Mouse (Mus musculus): ENCODE data around the gene Pde10a.
"Not testable (repeated sequence)": the region's sequence is repeated elsewhere in the genome, so short reads cannot be mapped to it uniquely, and the experiment has no call there.

Gene Pde10a

DNA sequence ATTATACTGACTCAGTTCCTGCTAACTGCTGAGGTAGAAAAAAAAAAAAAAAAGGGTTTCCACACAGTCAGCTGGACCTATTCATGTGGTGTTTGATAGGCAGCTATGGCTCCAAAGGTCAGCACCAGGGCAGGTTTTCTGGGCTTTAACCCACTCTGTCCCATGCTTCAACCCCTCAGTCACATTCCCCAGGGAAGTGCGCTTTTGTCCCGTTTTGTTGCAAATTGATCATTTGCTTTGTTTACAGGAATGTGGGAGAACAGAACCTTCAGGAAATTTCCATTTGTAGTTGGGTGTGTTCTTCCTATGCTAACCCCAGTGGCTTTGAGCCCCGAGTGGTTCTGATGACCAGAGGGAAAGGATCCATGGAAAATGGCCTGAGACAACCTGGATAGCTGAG lies 162.9 kb downstream of the Pde10a start:
- no peak for TF ChIP-seq NANOG (IDR thresholded peaks at IDR 0.05; ENCODE audit: borderline replicate concordance, low read length)
- no peak for TF ChIP-seq POU5F1 (IDR thresholded peaks at IDR 0.05; ENCODE audit: borderline replicate concordance, low read length)
- TF ChIP-seq CTCF (conservative IDR thresholded peaks at IDR 0.05; ENCODE audit: low read length) = no peak
- H3K4me1 ChIP-seq (replicated peaks; ENCODE audit: low read depth, low read length) = peaks cover 11% of the 10 kb centered on the region
- no peak overlapping the region for H3K4me3 ChIP-seq (replicated peaks; ENCODE audit: low read length)
- no peaks in the 10 kb centered on the region for H3K36me3 ChIP-seq (ENCODE audit: insufficient read depth, low read length)
- no peaks in the 10 kb centered on the region for H3K9me3 ChIP-seq (ENCODE audit: low read length)
- H3K27me3 ChIP-seq (ENCODE audit: insufficient read depth, low read length) = peaks cover 4% of the 10 kb centered on the region; the same call in 1 of the 2 replicates

GRCm38 (mm10) chr17:8698265-8698664 lies 173.1 kb downstream of the Pde10a start:
- no peaks in the 10 kb centered on the region for H3K36me3 ChIP-seq (ENCODE audit: insufficient read depth, low read length)

DNA sequence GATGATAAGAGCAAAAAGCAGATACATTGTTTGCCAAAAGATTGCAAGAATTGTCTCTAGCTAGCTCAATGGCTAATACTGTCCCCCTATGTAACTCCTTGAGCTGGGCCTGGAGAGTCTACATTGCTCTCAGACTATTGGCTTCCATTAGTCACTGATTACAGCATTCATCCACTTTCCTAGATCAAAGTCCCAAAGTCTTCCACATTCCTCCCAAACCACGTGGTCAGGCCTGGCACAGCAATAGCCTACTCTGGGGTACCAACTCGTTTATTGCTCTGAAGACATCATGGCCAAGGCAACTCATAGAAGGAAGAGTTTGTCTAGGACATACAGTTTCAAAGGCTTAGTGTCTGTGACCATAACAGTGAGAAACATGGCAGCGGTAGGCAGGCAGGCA lies 173.6 kb downstream of the Pde10a start:
- Histone ChIP-seq H3K9me3 (ENCODE audit: low read length) (peaks cover 3% of the 10 kb centered on the region), H3K27me3 (ENCODE audit: insufficient read depth, low read length) (no peaks in the 10 kb centered on the region), H3K36me3 (ENCODE audit: insufficient read depth, low read length) (no peaks in the 10 kb centered on the region), H3K4me3 (replicated peaks; ENCODE audit: low read length) (no peak overlapping the region), H3K4me1 (replicated peaks; ENCODE audit: low read depth, low read length) (peaks cover 6% of the 10 kb centered on the region; the same call in 1 of the 2 replicates)
- TF ChIP-seq CTCF (conservative IDR thresholded peaks at IDR 0.05; ENCODE audit: low read length) = no peak
- no peak for TF ChIP-seq NANOG (IDR thresholded peaks at IDR 0.05; ENCODE audit: borderline replicate concordance, low read length)
- no peak for TF ChIP-seq POU5F1 (IDR thresholded peaks at IDR 0.05; ENCODE audit: borderline replicate concordance, low read length)

More at GRCm38 (mm10) chr17:8698265-8698664, 173.1 kb downstream of the Pde10a start:
- no peak overlapping the region for H3K4me3 ChIP-seq (replicated peaks; ENCODE audit: low read length)
- peaks cover 3% of the 10 kb centered on the region for H3K9me3 ChIP-seq (ENCODE audit: low read length)
- no peaks in the 10 kb centered on the region for H3K27me3 ChIP-seq (ENCODE audit: insufficient read depth, low read length)
- H3K4me1 ChIP-seq (replicated peaks; ENCODE audit: low read depth, low read length) = peaks cover 6% of the 10 kb centered on the region; the same call in 1 of the 2 replicates
- no peak for TF ChIP-seq CTCF (conservative IDR thresholded peaks at IDR 0.05; ENCODE audit: low read length)
- no peak for TF ChIP-seq NANOG (IDR thresholded peaks at IDR 0.05; ENCODE audit: borderline replicate concordance, low read length)
- TF ChIP-seq POU5F1 (IDR thresholded peaks at IDR 0.05; ENCODE audit: borderline replicate concordance, low read length) = no peak

- peaks cover 3% of the 10 kb centered on the region; the same call in 1 of the 2 replicates for H3K27me3 ChIP-seq (ENCODE audit: insufficient read depth, low read length)
- peaks cover 6% of the 10 kb centered on the region; the same call in 1 of the 2 replicates for H3K4me1 ChIP-seq (replicated peaks; ENCODE audit: low read depth, low read length)
- no peaks in the 10 kb centered on the region for H3K9me3 ChIP-seq (ENCODE audit: low read length)
- H3K4me3 ChIP-seq (replicated peaks; ENCODE audit: low read length) = no peak overlapping the region
- no peak for TF ChIP-seq NANOG (IDR thresholded peaks at IDR 0.05; ENCODE audit: borderline replicate concordance, low read length)
- TF ChIP-seq POU5F1 (IDR thresholded peaks at IDR 0.05; ENCODE audit: borderline replicate concordance, low read length) = no peak
- TF ChIP-seq CTCF (conservative IDR thresholded peaks at IDR 0.05; ENCODE audit: low read length) = no peak
- H3K36me3 ChIP-seq (ENCODE audit: insufficient read depth, low read length) = no peaks in the 10 kb centered on the region
Observed at GRCm38 (mm10) chr17:8701096-8701495, 175.9 kb downstream of the Pde10a start.

DNA sequence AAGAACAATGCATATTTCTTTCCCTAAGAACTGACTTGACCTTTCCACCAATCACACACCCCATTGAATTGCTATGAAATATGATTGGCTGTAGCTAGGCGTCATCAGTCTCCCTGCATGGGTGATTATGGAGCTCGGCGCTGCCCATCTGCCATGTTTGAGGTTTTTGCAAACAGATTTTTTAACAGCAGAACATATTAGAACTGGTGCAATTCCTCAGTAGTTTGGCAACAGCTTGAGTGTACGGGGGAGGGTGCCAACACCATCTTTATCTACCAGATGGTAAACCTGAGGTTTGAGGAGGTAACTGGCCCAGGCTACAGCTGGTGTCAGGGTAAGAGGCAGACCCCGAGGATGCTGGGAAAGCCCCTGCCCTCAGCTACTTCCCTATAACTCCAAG lies 177.3 kb downstream of the Pde10a start:
- no peak for TF ChIP-seq POU5F1 (IDR thresholded peaks at IDR 0.05; ENCODE audit: borderline replicate concordance, low read length)
- TF ChIP-seq NANOG (IDR thresholded peaks at IDR 0.05; ENCODE audit: borderline replicate concordance, low read length) = no peak
- H3K4me1 ChIP-seq (replicated peaks; ENCODE audit: low read depth, low read length) = peaks cover 6% of the 10 kb centered on the region; the same call in 1 of the 2 replicates
- H3K27me3 ChIP-seq (ENCODE audit: insufficient read depth, low read length) = peaks cover 3% of the 10 kb centered on the region; the same call in 1 of the 2 replicates
- H3K9me3 ChIP-seq (ENCODE audit: low read length) = no peaks in the 10 kb centered on the region
- no peak overlapping the region for H3K4me3 ChIP-seq (replicated peaks; ENCODE audit: low read length)
- H3K36me3 ChIP-seq (ENCODE audit: insufficient read depth, low read length) = no peaks in the 10 kb centered on the region

DNA sequence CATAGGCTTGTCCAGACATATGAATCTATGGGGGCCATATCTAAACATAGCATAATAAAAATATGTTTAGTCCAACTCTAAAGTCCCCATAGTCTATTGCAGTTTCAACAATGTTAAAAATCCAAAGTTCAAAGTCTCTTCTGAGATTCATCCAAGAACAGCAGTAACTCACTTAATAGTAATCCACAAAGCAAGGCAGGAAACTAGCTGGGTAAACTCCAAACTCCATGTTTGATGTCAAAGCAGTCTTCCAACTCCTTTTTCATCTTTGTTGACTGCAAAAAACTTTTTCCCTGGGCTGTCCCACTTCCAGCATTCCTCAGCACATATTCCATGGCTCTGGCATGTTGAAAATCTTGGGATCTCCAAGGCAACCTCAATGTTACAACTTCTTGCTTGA lies 182.8 kb downstream of the Pde10a start:
- H3K27me3 ChIP-seq (ENCODE audit: insufficient read depth, low read length) = peaks cover 3% of the 10 kb centered on the region; the same call in 1 of the 2 replicates
- peaks cover 11% of the 10 kb centered on the region for H3K4me1 ChIP-seq (replicated peaks; ENCODE audit: low read depth, low read length)

GRCm38 (mm10) chr17:8712734-8713133 lies 187.6 kb downstream of the Pde10a start:
- peak; percentile 58 for TF ChIP-seq CTCF (conservative IDR thresholded peaks at IDR 0.05; ENCODE audit: low read length)
- not testable (repeated sequence) for H3K4me3 ChIP-seq (replicated peaks; ENCODE audit: low read length); H3K36me3 ChIP-seq (ENCODE audit: insufficient read depth, low read length); H3K27me3 ChIP-seq (ENCODE audit: insufficient read depth, low read length); H3K9me3 ChIP-seq (ENCODE audit: low read length)
- H3K4me1 ChIP-seq (replicated peaks; ENCODE audit: low read depth, low read length) = peaks cover 11% of the 10 kb centered on the region

More for the DNA sequence above, 182.8 kb downstream of the Pde10a start:
- no peak overlapping the region for H3K4me3 ChIP-seq (replicated peaks; ENCODE audit: low read length)
- TF ChIP-seq POU5F1 (IDR thresholded peaks at IDR 0.05; ENCODE audit: borderline replicate concordance, low read length) (no peak), NANOG (IDR thresholded peaks at IDR 0.05; ENCODE audit: borderline replicate concordance, low read length) (no peak), CTCF (conservative IDR thresholded peaks at IDR 0.05; ENCODE audit: low read length) (no peak)
- no peaks in the 10 kb centered on the region for H3K36me3 ChIP-seq (ENCODE audit: insufficient read depth, low read length)
- H3K9me3 ChIP-seq (ENCODE audit: low read length) = no peaks in the 10 kb centered on the region

GRCm38 (mm10) chr17:8720961-8721360 lies 195.8 kb downstream of the Pde10a start:
- H3K36me3 ChIP-seq (ENCODE audit: insufficient read depth, low read length) = no peaks in the 10 kb centered on the region
- TF ChIP-seq NANOG (IDR thresholded peaks at IDR 0.05; ENCODE audit: borderline replicate concordance, low read length) = no peak
- no peak for TF ChIP-seq CTCF (conservative IDR thresholded peaks at IDR 0.05; ENCODE audit: low read length)
- TF ChIP-seq POU5F1 (IDR thresholded peaks at IDR 0.05; ENCODE audit: borderline replicate concordance, low read length) = no peak
- H3K4me3 ChIP-seq (replicated peaks; ENCODE audit: low read length) = no peak overlapping the region
- H3K9me3 ChIP-seq (ENCODE audit: low read length) = no peaks in the 10 kb centered on the region
- H3K27me3 ChIP-seq (ENCODE audit: insufficient read depth, low read length) = no peaks in the 10 kb centered on the region
- H3K4me1 ChIP-seq (replicated peaks; ENCODE audit: low read depth, low read length) = no peaks in the 10 kb centered on the region

DNA sequence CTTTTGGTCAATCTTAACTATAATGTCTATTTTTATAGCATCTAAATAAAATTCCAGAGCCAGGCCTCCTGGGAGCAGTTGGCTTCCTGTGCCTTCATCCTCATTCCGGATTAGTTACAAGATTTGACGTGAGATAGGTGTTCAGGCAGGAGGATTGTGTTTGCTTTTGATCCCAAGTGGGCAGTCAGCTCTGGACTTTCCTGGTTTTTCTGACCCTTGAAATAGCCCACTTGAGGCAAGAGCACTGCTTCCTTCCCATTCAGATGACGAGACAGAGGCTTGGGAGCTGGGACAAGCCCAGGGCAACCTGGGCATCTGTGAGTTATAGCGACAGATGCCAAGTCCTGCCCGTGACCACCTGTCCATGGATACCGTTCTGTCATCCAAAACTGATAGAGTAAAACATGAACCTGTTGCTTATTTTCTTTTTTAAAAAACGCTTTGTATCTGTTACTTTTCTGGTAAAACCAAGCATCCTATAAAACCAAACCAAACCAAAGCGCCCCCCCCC lies 199.3 kb downstream of the Pde10a start:
- TF ChIP-seq NANOG (IDR thresholded peaks at IDR 0.05; ENCODE audit: borderline replicate concordance, low read length) = no peak
- no peak for TF ChIP-seq POU5F1 (IDR thresholded peaks at IDR 0.05; ENCODE audit: borderline replicate concordance, low read length)
- no peak for TF ChIP-seq CTCF (conservative IDR thresholded peaks at IDR 0.05; ENCODE audit: low read length)
- no peaks in the 10 kb centered on the region for H3K27me3 ChIP-seq (ENCODE audit: insufficient read depth, low read length)
- H3K9me3 ChIP-seq (ENCODE audit: low read length) = no peaks in the 10 kb centered on the region
- H3K36me3 ChIP-seq (ENCODE audit: insufficient read depth, low read length) = no peaks in the 10 kb centered on the region
- no peaks in the 10 kb centered on the region for H3K4me1 ChIP-seq (replicated peaks; ENCODE audit: low read depth, low read length)
- no peak overlapping the region for H3K4me3 ChIP-seq (replicated peaks; ENCODE audit: low read length)
